Mouse (Mus musculus) embryonic facial prominence, embryonic 10.5 days (tissue): ENCODE data around the gene Tmem204. TPM values are rescaled to one million over a fixed set of nuclear protein-coding genes. Genes with fewer than 3 reads are reported as not detected.

Experiments used
- DNase-seq: peaks from one replicate; pipeline ENCODE4 v3.0.0-alpha.2; 2017; ENCODE audit warnings: low spot score
- H3K27ac ChIP-seq: fragments of 300-500 bp; sonication (generic); replicated peaks from 2 replicates; pipeline ENCODE4 v1.5.1; 2016; ENCODE audit warnings: mild to moderate bottlenecking
- H3K27me3 ChIP-seq: fragments of 300-500 bp; sonication (generic); replicated peaks from 2 replicates; pipeline ENCODE4 v1.6.1; 2016; ENCODE audit warnings: low read depth, mild to moderate bottlenecking; ENCODE audit not compliant: poor library complexity, severe bottlenecking
- H3K36me3 ChIP-seq: fragments of 300-500 bp; sonication (generic); replicated peaks from 2 replicates; pipeline ENCODE4 v1.6.1; 2016; ENCODE audit warnings: mild to moderate bottlenecking, moderate library complexity
- H3K4me1 ChIP-seq: fragments of 300-500 bp; sonication (generic); 2 replicates; pipeline ENCODE4 v1.6.1; 2016
- H3K4me3 ChIP-seq: fragments of 300-500 bp; sonication (generic); 2 replicates; pipeline ENCODE4 v1.5.1; 2016; ENCODE audit warnings: mild to moderate bottlenecking, moderate library complexity
- H3K9me3 ChIP-seq: fragments of 300-500 bp; sonication (generic); 2 replicates; pipeline ENCODE4 v1.6.1; 2016; ENCODE audit warnings: mild to moderate bottlenecking
- WGBS: fragments of 180-500 bp; shearing (Covaris S2); methylation state at CpG from one replicate; pipeline ENCODE4 v1.1.7; 2016; 5-methylcytosine and 5-hydroxymethylcytosine counted together
- polyA plus RNA-seq: library from polyadenylated mRNA; unstranded; fragments of >200 nt; fragmentation: Nextera tagmentation; extraction: Ambion mirVana; gene quantifications from 2 replicates; pipeline ENCODE4 v1.2.1, GENCODE M21; 2016

Tmem204 gene
- polyA plus RNA-seq, 1 experiment from 2014 or later: 10.6 TPM

- no peak for DNase-seq
- peaks cover 66% of the 10 kb centered on the region for H3K36me3 ChIP-seq
- H3K9me3 ChIP-seq: no peaks in the 10 kb centered on the region
- WGBS: 93% methylated on average over 6 of the region's 6 CpGs
- H3K4me1 ChIP-seq: no peaks in the 10 kb centered on the region
- no peak overlapping the region for H3K27ac ChIP-seq
- no peak overlapping the region for H3K4me3 ChIP-seq
- no peaks in the 10 kb centered on the region for H3K27me3 ChIP-seq
Observed at GRCm38 (mm10) chr17:25047143-25047542, 36.2 kb downstream of the Tmem204 start.

GRCm38 (mm10) chr17:25045281-25045680, 38.1 kb downstream of the Tmem204 start:
- H3K36me3 ChIP-seq: peaks cover 62% of the 10 kb centered on the region
- H3K27ac ChIP-seq: no peak overlapping the region
- H3K9me3 ChIP-seq: no peaks in the 10 kb centered on the region
- no peak overlapping the region for H3K4me3 ChIP-seq
- no peak for DNase-seq
- 87% methylated on average over 4 of the region's 4 CpGs for WGBS
- H3K27me3 ChIP-seq: no peaks in the 10 kb centered on the region
- no peaks in the 10 kb centered on the region for H3K4me1 ChIP-seq

- Histone ChIP-seq H3K27me3 (no peaks in the 10 kb centered on the region), H3K4me1 (no peaks in the 10 kb centered on the region), H3K4me3 (no peak overlapping the region), H3K36me3 (peaks cover 62% of the 10 kb centered on the region), H3K9me3 (no peaks in the 10 kb centered on the region), H3K27ac (no peak overlapping the region)
- 73% methylated on average over 7 of the region's 7 CpGs for WGBS
- DNase-seq: no peak
Observed at GRCm38 (mm10) chr17:25044879-25045278, 38.5 kb downstream of the Tmem204 start.

GRCm38 (mm10) chr17:25036183-25036582, 47.2 kb downstream of the Tmem204 start:
- Histone ChIP-seq H3K4me3 (no peak overlapping the region), H3K4me1 (no peaks in the 10 kb centered on the region), H3K36me3 (peaks cover 84% of the 10 kb centered on the region), H3K27me3 (no peaks in the 10 kb centered on the region), H3K27ac (no peak overlapping the region), H3K9me3 (no peaks in the 10 kb centered on the region)
- WGBS: 56% methylated on average over 4 of the region's 4 CpGs
- DNase-seq: no peak

- Histone ChIP-seq H3K4me1 (peaks cover 26% of the 10 kb centered on the region), H3K27me3 (no peaks in the 10 kb centered on the region), H3K4me3 (peak overlapping the region; percentile 99), H3K27ac (peak overlapping the region; percentile 93), H3K36me3 (peaks cover 41% of the 10 kb centered on the region), H3K9me3 (no peaks in the 10 kb centered on the region)
- DNase-seq: peak; percentile 80
- under 1% methylated on average over 55 of the region's 55 CpGs for WGBS
Observed at GRCm38 (mm10) chr17:25016292-25017132, 66.9 kb downstream of the Tmem204 start.

DNA sequence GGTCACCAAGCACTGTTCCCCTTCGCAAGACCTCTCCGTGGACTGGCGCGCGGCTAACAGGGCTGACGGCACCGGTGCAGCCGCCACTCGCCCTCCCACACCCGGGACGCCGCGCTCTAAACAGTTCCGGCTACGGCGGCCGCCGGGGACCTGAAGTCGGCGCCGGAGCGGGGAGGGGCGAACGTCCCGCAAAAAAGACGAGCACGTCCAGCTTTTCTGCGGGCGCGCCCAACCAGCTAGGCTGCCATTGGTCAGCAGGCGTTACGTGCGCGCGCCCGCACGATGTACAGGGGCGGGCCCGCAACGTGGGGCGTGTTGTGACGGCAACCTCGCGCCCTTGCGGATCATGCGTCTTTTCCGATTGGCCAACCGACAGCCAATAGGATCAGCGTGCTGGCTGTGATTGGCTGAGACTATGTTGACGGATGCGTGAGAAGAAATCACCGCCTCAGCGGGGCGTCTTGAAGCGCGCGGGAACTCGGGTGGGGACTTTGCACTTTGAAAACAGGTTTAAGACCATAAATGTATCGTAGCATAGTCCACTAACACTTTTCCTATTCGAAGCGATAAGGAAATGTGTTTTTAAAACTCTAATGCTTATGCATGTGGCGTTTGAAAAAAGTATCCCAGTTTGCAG, 67.6 kb downstream of the Tmem204 start, which contains the start of the genes Cramp1l and Ift140:
TSS of gene Cramp1l (minus strand) at position 134 of the 637 bp plus-strand sequence.
TSS of gene Ift140 (plus strand) at position 431 of the 637 bp plus-strand sequence.
- DNase-seq: peak; percentile 99
- H3K27ac ChIP-seq: peak within 1 kb of the TSS; percentile 93
- H3K27me3 ChIP-seq: no peaks in the 10 kb centered on the region
- H3K36me3 ChIP-seq: peaks cover 45% of the 10 kb centered on the region
- no peaks in the 10 kb centered on the region for H3K9me3 ChIP-seq
- WGBS: under 1% methylated on average over 62 of the region's 62 CpGs
- peak within 1 kb of the TSS; percentile 99 for H3K4me3 ChIP-seq
- peaks cover 26% of the 10 kb centered on the region for H3K4me1 ChIP-seq

- under 1% methylated on average over 39 of the region's 39 CpGs for WGBS
- Histone ChIP-seq H3K27ac (peak overlapping the region; percentile 93), H3K4me1 (peaks cover 26% of the 10 kb centered on the region), H3K27me3 (no peaks in the 10 kb centered on the region), H3K36me3 (peaks cover 45% of the 10 kb centered on the region), H3K4me3 (peak overlapping the region; percentile 99), H3K9me3 (no peaks in the 10 kb centered on the region)
- peak; percentile 64 for DNase-seq
Observed at GRCm38 (mm10) chr17:25014841-25015570, 68.4 kb downstream of the Tmem204 start.

GRCm38 (mm10) chr17:25013606-25014501, 69.5 kb downstream of the Tmem204 start:
- H3K36me3 ChIP-seq: peaks cover 45% of the 10 kb centered on the region
- H3K27ac ChIP-seq: peak overlapping the region; percentile 93
- peaks cover 26% of the 10 kb centered on the region for H3K4me1 ChIP-seq
- H3K4me3 ChIP-seq: peak overlapping the region; percentile 99
- no peaks in the 10 kb centered on the region for H3K27me3 ChIP-seq
- DNase-seq: peak; percentile 69
- no peaks in the 10 kb centered on the region for H3K9me3 ChIP-seq
- under 1% methylated on average over 81 of the region's 81 CpGs for WGBS

Other genes with a start within 250 kb of the Tmem204 start
- 26.4 and 28.6 TPM in 2 replicates for gene Hagh, start 243.4 kb downstream of the Tmem204 start, polyA plus RNA-seq
- 16.7 and 17.4 TPM in 2 replicates for gene Fahd1, start 233.2 kb downstream of the Tmem204 start, polyA plus RNA-seq
- gene Igfals, start 217.6 kb downstream of the Tmem204 start, polyA plus RNA-seq: 0.49 and 1.2 TPM in 2 replicates
- gene Nubp2, start 197.2 kb downstream of the Tmem204 start, polyA plus RNA-seq: 71.8 and 81.8 TPM in 2 replicates
- 47.1 TPM in 2 replicates for gene Spsb3, start 196.9 kb downstream of the Tmem204 start, polyA plus RNA-seq
- 30.6 and 33.6 TPM in 2 replicates for gene Eme2, start 188.5 kb downstream of the Tmem204 start, polyA plus RNA-seq
- 102 and 105 TPM in 2 replicates for gene Mrps34, start 188.5 kb downstream of the Tmem204 start, polyA plus RNA-seq
- gene Nme3, start 187.1 kb downstream of the Tmem204 start, polyA plus RNA-seq: 47.3 and 50.1 TPM in 2 replicates
- 40.8 and 40.9 TPM in 2 replicates for gene Mapk8ip3, start 146.6 kb downstream of the Tmem204 start, polyA plus RNA-seq
- gene Jpt2, start 122.9 kb downstream of the Tmem204 start, polyA plus RNA-seq: 386 and 400 TPM in 2 replicates
- 8.3 and 8.6 TPM in 2 replicates for gene Cramp1l, start 67.8 kb downstream of the Tmem204 start, polyA plus RNA-seq
- gene Ift140, start 67.5 kb downstream of the Tmem204 start, polyA plus RNA-seq: 31.5 and 31.6 TPM in 2 replicates
- gene Telo2, start 32.4 kb upstream of the Tmem204 start, polyA plus RNA-seq: 54.0 and 55.5 TPM in 2 replicates
- gene Ptx4, start 37.2 kb upstream of the Tmem204 start, polyA plus RNA-seq: 0.09 and 0.14 TPM in 2 replicates
- gene Clcn7, start 49.8 kb upstream of the Tmem204 start, polyA plus RNA-seq: 24.4 and 27.5 TPM in 2 replicates
- not detected in 2 replicates for gene Ccdc154, start 78.9 kb upstream of the Tmem204 start, polyA plus RNA-seq
- not detected in 2 replicates for gene Gm38655, start 91.9 kb upstream of the Tmem204 start, polyA plus RNA-seq
- 35.5 and 36.9 TPM in 2 replicates for gene BC003965, start 101.0 kb upstream of the Tmem204 start, polyA plus RNA-seq
- 9.6 and 10.9 TPM in 2 replicates for gene Unkl, start 104.8 kb upstream of the Tmem204 start, polyA plus RNA-seq
- 36.1 and 41.5 TPM in 2 replicates for gene Gnptg, start 156.5 kb upstream of the Tmem204 start, polyA plus RNA-seq
- 75.4 and 78.6 TPM in 2 replicates for gene Tsr3, start 156.6 kb upstream of the Tmem204 start, polyA plus RNA-seq
- 0.67 and 0.94 TPM in 2 replicates for gene Baiap3, start 172.8 kb upstream of the Tmem204 start, polyA plus RNA-seq
- gene Ube2i, start 191.0 kb upstream of the Tmem204 start, polyA plus RNA-seq: 952 and 961 TPM in 2 replicates
- gene Prss34, start 214.8 kb upstream of the Tmem204 start, polyA plus RNA-seq: not detected in 2 replicates
- not detected in 2 replicates for gene Prss28, start 225.1 kb upstream of the Tmem204 start, polyA plus RNA-seq
- not detected in 2 replicates for gene Prss29, start 235.1 kb upstream of the Tmem204 start, polyA plus RNA-seq